Mouse (Mus musculus) lung, postnatal 36 days (tissue): ENCODE results near the gene Btg1.
A peak's percentile ranks its signal among the peaks of the same experiment; 100 is the strongest.

Experiments
- DNase-seq: peaks from one replicate; pipeline ENCODE4 v3.0.0; 2022; ENCODE audit warnings: mixed read lengths

The Btg1 gene

DNA sequence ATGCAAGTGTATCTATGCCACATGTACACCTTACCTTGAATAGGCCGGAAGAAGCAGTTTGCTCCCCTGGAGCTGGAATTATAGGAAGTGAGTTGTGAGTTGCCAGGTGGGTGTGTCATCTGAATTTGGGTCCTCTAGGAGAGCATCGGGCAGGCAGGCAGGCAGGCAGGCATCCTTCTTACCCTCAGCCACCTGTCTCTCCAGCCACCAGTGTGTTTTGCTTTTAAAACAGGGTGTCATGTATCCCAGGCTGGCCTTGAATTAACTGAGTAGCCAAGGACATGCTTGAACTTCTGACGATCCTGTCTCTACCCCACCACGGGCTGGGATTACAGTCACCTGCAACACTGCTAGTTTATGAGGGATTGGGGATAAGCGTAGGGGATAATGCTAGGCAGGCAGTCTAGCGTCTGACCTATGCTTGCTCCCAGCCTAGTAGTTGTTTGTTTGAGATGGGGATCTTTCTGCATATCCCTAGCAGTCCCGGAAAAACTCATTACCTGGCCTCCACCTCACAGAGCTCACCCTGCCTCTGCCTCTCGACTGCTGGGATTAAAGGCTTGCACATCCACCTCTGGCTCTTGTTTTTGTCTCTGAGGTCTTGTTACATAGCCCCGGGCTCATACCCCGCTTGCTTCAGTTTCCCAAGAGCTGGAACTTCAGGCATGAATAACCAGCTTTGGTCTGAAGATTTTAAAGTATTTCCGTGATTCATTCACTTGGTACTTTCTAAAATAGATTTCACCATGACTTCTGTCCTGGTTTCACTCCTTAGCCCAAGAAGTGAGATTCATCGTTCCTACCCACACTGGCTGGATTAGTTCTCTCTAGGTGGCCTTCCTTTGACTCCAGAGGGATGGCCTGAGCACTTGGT lies 15.7 kb downstream of the Btg1 start:
- no peak for DNase-seq

DNA sequence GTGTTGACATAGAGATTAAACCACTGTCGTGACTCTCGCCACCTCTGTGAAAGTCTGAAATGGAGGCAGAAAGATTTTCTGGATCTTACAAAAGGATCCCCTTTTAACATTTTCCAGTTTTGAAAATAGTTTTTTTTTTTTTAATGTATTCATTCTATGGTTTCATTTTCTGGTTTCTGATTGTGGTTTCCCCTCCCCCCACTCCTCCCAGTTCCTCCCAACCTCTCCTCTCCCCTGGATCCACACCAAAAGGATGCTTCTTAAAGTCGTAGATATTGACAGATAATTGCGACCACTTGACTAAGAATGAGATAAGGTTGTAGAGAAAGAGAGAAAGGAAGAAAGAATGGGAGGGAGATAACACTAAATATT lies 16.3 kb downstream of the Btg1 start:
- DNase-seq = no peak

DNA sequence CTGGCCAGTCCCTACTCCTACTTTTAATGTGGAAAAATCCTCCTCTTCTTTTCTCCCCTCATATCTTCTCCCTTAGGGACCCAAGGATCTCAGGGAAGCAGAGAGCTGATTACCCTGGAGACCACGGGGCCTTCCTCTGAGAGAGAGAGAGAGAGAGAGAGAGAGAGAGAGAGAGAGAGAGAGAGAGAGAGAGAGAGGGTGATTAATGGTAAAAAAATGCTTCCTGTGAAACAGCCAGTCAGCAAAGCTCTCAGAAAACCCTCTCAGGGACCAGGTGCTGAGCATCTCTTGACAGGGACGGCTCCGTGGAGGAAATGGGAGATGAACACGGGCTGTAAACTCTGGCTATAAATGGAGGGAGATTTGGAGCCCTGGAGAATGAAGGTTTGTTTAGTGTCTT lies 18.7 kb downstream of the Btg1 start:
- DNase-seq = no peak

DNA sequence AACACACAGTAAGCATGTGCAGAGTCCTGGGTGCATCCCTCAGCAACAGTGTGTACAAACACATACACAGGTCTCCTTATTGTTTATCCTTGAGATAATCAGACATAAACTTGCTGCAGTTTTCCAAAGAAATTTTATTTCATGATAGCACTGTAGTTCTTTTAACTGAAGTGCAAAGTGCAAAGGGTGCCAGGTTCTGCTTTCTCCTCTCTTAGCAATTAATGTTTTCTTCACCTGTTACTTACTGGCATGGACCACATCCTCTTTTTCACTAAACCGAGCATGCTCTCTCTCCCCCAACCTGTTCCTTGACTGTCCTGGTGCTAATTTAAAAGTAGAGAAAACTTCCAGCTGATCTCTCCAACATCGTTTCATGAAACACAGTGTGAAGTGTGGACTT lies 21.7 kb downstream of the Btg1 start:
- DNase-seq = no peak

DNA sequence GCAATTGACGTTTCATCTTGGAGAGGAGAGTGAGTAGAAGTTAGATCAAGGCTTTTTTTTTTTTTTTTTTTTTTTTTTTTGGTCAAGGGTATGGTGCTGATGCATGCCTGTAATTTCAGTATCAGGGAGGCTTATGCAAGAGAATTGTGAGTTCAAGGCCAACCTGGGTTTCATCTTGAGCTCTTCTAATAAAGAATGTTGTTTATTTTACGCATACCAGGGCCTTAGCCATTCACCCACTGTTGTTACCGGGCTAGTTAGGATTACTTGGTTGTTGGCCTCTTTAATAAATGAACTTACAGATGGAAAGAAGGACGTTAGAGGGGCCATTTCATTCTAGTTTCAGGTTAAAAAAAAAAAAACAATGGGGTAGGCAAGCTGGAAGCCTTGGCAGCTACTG lies 25.2 kb downstream of the Btg1 start:
- DNase-seq = no peak

DNA sequence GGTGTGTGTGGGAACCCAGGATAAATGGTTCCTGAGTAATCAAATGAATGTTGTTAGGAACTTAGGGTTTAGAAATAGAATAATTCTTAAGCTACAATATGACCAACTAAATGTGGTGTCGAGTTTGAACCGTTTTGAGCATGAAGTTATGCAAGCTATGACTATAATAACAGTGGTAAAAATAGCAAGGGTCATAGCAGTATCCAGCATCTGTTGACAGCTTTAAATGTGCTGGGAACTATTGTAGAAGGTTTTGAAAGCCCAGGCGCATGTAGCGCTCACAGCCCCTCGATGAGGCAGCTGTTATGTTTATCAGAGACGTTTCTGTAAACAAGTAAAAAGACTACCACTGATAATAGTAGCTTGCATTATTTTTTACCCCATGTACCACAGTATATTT lies 25.9 kb downstream of the Btg1 start:
- DNase-seq = no peak

DNA sequence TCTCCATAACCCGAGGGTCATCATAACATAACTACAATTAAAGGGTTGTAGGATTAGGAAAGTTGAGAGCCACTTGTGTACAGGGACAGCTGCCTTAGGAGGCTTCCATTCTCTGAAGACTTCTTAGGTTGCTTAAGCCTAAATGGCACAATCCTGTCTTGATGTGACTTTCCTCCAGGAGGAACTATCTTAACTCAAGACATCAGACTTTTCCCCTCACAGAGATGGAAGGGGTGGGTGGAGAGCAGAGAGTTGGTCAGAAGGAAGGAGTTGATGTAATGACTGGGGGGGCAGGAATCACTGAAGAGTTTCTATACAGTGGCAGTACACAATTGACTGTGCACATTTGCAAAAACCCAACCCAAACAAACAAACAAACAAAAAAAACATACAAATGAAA lies 28.4 kb downstream of the Btg1 start:
- DNase-seq = peak; percentile 34

DNA sequence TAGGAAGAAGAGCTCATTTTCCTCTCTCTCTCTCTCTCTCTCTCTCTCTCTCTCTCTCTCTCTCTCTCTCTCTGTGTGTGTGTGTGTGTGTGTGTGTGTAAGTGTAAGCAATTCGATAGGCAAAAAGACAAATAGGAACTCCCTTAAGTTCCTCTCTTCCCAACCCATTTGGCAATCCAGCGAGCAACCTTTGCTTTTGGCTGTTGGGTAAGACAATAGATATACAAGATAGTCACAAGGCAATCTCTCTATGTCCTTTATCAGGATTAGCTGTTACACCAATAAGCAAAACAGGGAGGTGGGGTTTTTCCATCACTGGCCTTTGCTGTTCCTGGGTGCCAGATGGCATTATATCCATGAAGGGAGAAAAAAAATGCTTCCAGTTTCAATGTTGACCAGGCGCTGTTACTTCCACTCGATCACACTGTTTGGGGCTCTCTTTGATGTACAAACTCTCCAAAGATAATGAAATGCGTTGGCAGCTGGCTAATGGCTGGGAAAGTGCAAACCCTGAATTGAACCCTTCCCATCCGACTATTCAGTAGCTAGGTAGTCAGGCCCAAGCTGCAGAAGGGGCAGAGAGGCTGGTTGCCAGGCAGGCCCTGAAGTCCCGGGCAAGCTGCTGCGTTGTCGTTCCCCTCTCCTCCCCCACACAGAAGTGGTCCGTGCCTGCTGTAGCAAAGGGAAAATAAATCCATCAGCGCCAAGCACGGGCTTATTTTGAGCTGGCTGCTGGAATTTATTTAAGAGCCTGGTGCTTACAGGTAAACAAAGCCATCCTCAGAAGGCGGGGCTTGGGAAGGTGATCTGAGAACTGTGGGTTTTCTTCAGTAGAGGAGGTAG lies 29.4 kb downstream of the Btg1 start:
- DNase-seq = peak; percentile 41

DNA sequence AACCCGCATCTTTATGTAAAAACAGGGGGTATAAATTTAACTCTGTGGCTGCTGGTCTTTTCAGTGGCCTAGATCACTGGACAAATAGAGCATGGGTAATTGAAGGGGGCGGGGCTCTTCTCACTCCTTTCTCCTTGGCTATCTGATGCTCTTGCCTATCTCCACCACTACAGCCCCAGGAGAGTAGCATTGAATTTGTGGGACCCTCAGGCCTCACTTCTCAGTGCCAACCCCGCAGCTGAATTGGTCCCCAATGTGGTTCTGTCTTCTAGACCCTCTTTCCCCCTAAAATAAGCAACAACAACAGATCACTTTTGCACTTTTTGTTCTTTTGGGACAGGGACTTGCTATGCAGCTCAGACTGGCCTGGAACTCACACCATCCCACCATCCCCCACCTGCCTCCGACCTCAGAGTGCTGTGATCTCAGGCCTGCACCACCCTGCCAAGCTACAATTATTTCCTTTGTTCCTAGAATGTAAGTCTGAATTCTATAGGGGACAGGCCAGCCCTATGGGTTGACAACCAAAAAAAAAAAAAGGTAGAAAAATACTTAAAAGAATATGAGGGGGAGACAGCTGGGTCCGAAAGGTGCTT lies 30.2 kb downstream of the Btg1 start:
- DNase-seq = no peak

DNA sequence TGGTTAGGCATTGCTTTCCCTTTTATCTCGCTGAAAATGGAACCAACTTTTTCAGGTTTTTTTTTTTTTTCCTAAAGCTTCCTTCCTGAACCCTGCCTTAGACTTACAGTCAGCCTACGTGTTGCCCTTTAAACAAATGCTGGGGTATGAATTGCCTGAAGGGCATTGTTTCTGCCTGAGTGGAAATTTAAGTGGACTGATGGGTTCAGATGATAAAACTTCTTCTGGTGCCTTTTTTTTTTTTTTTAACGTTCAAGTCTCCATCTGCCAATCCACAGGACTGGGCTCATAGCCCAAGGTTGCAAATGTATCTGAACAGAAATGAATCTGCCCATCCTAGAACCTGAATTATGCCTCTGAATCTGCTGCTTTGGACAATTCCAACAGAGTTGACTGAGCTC lies 31.4 kb downstream of the Btg1 start:
- DNase-seq = no peak

DNA sequence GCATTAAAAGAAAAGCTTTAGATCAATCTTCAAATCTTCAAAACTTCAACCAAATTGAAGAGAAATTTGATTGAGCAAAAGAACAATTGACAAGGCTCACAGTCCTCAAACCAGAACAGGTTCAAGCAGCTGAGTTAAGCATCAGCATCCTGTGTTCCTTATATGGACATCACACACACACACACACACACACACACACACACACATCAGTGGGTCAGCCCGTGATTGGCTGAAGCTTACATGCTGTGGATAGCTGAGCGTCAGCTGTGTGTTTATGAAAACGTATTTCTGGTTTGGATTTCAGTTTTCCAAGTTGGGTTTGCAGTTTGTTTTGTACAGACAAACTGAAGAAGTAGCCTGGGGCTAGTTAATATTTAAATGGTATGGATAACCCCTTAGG lies 32.7 kb downstream of the Btg1 start:
- DNase-seq = no peak

DNA sequence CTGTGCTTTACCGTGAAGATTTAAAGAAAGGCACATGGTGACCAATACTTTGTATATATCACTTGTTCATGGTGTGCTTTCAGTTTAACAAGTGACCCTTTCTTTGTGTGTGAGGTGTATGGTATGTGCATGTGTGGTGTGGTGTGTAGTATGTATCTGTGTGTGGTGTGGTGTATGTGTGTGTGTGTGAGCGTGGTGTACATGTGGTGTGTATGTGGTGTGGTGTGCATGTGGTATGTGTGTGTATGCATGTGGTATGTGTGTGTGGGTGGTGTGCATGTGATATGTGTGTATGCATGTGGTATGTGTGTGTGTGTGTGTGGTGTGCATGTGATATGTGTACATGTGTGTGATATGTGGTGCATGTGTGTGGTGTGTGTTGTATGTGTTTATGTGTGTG lies 35.6 kb downstream of the Btg1 start:
- no peak for DNase-seq

DNA sequence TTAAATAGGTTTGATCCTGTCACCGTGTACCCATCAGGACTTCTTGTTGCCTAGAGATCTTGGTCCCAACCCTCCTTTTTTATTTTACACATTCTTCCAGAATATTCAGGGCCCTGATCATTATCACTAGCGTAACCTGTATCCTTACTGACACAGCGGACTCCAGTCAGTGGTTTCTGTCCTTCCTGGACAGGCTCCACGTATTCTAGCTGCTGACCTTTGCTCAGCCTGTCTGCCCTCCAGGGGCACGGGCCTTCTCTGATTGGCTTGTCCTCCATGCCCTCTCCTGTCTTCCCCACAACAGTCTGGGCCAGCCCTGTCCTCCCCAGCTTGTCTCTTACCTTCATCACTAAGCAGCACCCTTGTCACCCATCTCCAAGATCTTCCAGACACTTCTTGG lies 36.2 kb downstream of the Btg1 start:
- no peak for DNase-seq

DNA sequence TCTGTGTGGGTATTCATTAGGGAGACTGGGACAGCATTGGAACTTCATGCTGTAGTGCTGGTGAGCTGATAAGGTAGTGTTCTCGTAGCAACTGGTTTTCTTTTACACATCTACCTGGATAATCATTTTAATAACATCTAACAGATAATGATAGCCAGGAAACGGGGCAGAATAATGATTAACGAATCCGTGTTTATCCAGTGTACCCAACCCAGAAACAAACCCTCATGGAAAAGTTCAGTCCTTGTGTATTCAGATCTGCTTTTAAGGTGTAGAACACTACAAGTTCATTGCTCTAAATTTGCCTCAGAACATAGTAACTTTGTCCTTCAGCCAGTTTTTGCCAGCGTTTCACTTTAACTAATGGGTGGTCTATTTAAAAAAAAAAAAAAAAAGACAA lies 37.3 kb downstream of the Btg1 start:
- no peak for DNase-seq

DNA sequence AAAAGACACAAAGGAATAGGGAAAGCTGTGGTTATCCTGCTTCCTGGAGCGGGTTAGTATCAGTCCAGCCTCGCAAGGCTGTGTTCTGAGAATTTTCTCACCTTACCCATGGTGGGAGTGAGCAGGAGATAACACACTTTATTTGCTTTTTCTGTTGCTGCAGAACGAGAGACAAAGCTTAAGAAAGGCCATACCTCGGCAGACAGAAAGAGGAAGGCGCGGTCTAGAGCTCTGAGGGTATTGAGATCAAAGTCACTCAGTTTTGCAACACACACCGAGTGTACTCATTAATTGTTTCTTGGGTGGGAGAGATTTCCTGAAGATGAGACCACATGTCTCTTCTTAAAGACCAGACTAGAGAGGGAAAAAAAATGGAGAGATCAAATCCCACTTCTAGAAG lies 37.8 kb downstream of the Btg1 start:
- peak; percentile 32 for DNase-seq

DNA sequence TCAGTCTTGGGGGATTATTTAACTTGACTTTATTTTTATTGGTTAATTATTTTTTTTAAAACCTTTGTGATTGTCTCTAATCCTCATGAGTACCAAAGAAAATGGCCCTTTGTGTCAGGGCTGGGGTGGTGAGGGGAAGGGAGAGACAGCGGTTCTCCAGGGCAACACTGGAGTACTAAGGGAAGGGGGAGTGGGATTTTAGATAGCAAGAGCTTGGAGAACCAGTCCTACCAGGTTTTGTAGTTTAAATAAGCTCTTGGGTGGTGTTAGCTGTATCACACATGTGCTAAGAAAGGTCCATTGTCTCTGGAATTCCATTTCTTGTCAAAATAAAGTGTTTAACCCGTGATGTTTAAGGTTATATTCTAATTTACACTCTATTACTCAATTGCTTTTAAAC lies 38.3 kb downstream of the Btg1 start:
- no peak for DNase-seq

DNA sequence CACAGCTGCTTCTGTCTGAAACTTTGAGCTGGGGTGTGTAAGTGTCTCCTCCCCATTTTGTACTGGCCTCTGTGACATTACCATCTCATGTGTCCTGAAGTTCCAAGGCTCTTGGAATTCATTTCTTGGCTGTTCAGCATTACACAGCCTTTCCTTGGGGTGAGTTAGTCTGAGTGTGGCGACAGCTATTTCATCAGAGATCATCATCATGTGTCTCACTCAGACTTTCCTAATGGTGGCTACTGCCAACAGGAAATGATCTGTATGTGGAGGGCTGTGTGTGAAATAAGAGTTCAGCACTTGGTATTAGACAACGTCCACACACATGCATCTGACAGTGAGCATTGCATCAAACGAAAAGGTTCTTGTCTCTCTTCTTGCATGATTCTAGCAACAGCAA lies 39.4 kb downstream of the Btg1 start:
- DNase-seq = peak; percentile 35

DNA sequence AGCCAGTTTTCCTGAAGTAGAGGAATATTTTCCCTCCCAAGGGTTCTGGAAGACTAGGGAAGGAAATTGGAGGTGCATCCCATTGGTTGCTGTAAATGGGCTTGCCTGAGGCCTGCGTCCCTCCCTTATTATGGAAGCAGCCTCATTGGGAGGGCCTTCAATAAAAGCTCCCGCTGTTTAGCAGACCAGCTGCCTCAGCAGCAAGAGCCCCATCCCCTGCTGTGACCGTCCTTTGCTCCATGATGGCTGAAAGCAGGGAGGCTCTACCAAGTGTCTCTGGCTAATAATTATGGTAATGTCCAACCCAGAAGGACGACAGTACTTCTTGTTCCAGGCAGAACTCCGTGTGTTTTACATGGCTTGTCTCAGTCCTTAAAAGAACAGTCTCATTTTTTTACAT lies 42.1 kb downstream of the Btg1 start:
- no peak for DNase-seq

DNA sequence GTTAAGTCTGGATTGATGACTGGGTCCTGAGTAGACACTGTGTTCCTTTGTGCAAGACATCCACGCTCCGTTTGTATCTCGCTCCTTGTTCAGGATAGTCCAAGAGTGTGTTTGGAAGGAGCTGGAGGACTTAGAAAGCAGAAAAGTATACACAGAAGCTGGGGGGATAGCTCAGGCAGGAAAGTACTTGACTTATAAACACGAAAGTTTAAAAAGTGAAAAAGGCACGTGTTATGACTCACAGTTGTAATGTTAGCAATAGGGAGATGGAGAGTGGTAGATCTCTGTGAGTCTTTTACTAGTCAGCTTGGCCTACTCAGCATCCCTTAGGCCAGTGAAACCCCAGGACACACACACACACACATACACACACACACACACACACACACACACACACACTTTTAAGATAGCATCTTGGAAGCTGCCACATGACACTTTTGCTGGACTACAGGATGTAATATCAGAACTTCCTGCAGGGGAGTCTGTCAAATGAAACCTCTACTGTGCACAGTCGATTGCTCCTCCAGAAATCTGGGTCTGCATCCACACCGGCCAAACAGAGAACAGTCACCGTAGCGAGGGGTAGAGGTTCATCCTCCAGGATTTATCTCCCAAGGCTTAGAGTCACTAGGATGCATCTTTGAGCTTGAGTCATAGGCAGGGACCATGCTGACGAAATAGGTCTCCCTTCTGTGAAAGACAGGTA lies 43.6 kb downstream of the Btg1 start:
- no peak for DNase-seq

DNA sequence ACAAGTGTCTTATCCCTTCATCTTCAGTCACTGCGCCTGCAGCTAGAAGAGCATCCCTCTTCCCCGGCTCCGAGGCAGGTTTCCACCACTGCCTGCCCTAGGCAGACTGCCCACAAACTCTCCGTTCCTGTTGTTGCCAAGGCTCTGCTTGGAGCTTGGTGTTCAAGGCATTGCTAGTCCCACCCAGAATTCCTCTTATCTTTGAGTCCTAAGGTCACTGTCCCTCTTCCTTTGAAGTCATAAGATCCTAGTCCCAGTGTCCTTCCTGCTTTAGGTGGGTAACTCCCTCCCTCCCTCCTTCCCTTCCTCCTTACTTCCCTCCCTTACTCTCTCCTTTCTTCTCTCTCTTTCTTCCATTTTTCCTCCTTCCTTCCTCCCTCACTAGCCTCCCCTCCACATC lies 46.2 kb downstream of the Btg1 start:
- DNase-seq = no peak

DNA sequence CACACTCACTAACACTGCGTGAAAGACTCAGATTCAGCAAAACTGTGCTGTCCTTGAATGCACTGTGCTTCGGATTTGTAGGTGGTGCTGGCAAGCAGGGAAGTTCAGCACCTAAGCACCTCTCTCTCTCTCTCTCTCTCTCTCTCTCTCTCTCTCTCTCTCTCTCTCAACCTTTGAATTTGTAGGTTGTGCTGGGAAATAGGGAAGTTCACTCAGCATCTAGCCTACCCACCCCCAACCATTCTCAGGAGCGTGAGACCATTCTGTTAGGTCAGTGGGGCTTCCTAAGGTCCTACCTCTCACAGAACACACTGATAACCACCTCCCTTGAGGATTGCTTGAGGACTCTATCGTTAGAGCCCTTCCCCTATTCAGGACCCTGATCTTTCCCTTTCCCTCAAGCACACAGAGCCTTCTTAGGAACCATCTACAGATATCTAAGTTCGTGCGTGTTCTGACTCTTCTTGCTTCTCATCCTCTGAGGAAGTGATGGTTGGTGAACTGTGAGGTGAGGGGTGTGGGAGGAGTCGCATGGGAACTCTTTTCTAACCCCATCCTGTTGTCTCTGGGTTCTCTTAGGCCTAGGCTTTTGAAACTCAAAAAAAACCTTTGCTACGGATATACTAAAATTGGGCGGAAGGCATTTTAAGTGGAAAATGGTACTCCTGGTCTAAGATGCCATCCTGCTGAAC lies 47.1 kb downstream of the Btg1 start:
- no peak for DNase-seq
